Mouse (Mus musculus): ENCODE data around the gene Daam2.

Daam2 gene

DNA sequence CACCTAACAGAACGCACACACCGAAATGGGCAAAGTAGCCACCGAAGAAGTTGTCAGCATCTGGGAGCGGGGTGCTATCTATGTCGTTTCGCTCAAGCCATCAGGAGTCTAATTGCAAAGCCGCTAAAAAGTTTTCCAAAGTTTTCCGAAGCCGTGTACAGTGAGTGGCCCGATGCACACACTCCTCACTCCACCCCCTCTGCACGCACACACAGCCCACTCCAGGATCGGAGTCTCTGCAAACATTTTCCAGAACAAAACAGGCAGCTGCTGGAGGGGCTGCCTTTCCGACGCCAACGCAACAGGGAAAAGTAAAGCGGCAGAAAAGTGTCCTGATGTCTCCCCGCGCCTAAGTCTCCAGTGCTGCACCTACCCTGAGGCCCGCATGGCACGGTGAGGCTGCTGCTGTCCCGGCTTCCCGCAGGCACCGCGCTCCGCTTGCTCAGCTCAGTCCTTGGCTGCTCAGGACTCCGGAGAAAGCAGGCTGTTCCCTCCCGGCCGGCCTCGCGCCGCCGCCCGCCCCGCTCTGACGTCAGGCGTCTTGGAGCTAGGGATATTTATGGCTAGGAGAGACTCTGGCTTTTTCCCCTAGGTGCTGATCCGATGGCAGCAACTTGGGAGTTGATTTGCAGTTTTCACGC is at the start of gene Daam2:
Daam2 (minus strand) TSS at position 514 of the 641 bp plus-strand sequence.
- no peak for DNase-seq (ENCODE audit: low read depth, low spot score)

DNA sequence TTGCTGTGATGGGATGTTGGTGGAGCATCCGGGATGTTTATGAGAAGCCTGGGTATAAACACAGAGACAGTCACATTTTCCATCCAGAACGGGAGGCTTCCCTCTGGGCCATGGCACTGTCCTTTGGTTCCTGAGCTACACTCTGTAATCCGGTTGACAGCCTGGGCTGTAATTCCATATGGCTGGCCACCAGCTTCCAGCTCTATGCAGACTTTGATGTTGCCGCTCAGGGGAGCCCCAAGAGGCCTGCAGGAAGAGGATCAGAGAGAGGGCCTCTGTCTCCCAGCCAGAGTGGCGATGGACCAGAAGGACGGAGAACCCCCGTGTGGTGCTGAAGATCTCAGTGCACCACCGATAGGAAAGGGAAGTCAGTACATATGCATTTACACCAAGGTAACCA is 46.2 kb upstream of the Daam2 start:
- no peak for DNase-seq (ENCODE audit: low read depth, low spot score)

DNA sequence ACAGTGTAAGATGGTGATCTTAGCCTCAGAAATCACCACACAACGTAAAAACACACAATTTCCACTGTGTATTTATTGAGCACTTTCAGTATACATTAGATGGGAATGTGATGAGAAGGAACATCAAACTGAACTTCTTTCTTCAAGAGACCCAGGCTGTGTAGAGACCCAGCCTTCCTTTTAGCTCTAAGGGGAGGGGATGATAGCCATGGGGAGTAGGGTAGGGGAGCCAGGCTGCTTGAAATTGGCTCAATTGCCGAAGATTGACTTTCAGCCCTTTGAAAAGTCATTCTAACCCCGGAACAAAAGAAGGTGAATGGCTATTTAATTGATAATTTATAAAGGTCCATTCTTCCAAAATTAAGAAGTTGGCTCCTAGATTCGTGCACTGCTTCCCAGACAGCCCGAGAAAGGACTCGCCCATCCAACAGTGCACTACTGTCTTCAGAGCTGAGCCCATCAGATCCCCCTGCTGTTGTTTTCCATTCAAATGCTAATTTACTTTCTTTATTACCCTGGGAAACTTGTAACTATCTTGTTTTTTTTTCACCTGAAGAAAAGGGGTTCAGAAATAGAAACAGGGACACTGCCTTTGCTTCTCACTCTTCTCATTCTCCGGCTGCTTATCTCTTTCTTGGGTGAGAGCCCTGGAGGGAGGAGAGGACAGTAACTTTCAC is 43.3 kb upstream of the Daam2 start:
- DNase-seq (ENCODE audit: low read depth, low spot score): no peak

DNA sequence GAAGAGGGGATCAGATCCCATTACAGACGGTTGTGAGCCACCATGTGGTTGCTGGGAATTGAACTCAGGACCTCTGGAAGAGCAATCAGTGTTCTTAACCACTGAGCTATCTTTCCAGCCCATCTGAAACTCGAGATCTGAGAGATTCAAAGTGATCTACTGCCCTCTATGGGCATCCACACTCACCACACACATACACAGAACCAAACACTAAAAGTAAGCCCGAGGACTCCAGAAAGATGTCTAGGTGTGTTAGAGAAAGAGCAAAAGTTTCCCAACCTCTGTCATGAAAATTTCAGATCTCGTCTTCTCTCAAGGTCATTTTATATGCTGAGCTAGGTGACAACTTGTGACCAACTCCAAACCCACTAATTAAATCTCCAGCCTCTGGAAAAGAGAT is 41.3 kb upstream of the Daam2 start:
- no peak for DNase-seq (ENCODE audit: low read depth, low spot score)

DNA sequence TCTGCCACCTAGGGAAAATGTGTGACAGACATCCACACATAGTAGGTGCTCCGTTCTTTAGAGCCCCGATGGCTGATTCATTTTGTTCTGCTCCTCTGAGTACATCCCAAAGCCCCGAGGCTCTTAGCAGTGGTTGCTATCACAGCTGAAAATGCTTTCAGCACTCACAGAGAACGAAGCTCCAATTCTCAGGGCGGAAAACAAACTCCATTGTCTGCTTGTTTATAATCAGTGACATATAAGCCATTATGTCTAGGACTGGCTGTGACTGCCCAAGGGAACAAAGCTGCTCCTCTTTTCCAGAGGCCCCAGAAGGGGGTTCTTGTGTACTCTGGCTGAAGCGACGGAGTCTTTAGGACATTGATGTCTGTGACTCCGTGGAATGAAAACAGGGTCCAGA is 25.9 kb upstream of the Daam2 start:
- DNase-seq (ENCODE audit: low read depth, low spot score): no peak

DNA sequence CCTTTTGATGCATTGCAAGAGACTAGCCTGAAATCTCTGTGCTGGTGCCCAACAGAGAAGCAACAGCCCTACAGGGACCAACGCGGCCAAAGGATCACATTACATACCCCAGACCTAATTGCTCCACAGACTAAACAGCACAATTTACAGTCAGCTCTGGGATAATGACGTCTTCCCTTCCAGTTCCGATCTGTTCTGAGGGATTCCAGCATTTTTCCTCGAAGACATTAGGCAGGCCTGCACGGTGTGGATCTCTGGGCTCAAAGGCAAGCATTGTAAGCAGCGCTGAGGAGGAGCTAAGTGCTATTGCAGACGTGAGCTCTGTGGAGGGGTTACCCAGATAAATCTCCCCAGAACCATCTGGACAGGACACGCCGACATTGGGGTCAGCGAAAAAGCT is 18.3 kb upstream of the Daam2 start:
- no peak for DNase-seq (ENCODE audit: low read depth, low spot score)

DNA sequence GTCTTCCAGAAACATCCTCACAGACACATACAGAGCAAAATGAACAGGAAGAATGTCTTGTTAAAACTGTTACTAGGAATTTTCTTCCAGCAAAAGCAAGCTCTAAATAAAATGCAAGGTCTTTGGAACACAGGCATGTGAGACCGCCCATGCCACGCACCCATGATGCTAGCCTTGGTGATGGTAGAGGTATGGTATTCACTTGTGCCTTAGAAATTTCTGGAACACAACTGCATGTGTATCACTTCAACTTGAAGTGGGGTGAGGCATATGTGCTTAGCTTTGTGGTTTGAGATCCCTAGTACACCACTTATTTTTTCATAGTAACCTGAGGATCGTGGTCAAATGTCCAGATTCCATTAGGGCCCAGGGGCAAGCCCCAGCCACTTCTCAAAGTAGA is 13.2 kb upstream of the Daam2 start:
- DNase-seq (ENCODE audit: low read depth, low spot score): no peak

DNA sequence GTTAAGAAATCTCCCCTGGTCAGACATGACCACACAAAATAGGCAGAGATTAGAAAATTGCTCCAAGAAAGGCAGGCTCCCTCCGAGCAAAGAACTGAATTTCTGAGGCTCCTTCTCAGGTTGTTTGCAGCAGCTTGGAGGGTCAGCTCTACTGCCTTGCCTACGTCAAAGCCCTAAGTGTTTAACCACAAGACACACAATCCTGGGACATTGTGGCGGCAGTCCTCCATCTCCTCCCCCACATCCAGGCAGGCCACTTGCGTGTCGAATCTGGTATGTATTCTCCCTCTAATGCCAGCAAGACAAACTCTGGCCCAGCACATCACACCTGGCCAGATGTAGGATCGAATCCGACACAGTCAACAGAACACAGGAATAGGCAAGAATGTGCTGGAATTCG is 4.6 kb upstream of the Daam2 start:
- DNase-seq (ENCODE audit: low read depth, low spot score): no peak

DNA sequence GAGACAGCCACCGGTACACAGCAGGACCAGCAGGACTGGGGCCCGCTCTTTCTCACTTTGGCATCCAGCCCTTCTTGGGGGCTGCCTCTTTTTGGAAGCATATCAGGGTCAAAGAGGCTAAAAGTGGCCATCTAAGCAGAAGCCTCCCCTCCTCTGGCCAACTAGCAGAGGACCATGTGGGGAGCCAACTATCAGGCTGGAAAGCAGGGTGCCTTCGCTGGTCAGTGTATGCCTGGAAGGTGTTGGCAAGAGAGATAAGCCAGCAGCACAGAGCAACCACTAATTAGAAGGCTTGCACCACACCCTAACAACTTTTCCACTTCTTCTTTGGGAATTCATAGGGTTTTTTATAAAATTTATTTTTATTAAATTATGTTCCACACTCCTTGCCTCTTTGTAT is 346 bp upstream of the Daam2 start:
- no peak for DNase-seq (ENCODE audit: low read depth, low spot score)

DNA sequence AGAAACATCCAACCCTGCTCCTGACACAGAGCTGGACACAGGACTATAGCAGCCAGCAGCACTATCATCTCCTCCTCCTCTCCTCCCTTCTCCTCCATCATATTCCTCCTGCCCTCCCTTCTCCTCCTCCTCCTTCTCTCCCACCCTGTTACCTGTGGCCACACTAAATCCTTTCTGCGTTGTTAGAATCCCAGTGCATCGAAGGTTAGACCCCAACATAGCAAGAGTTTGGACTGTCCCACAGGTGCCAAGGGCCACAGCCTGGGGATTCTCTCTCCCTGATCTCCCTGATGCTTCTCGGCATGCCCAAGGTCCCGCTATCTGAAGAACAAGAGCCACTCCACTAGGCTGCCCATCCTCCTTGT is 745 bp downstream of the Daam2 start:
- no peak for DNase-seq (ENCODE audit: low read depth, low spot score)

DNA sequence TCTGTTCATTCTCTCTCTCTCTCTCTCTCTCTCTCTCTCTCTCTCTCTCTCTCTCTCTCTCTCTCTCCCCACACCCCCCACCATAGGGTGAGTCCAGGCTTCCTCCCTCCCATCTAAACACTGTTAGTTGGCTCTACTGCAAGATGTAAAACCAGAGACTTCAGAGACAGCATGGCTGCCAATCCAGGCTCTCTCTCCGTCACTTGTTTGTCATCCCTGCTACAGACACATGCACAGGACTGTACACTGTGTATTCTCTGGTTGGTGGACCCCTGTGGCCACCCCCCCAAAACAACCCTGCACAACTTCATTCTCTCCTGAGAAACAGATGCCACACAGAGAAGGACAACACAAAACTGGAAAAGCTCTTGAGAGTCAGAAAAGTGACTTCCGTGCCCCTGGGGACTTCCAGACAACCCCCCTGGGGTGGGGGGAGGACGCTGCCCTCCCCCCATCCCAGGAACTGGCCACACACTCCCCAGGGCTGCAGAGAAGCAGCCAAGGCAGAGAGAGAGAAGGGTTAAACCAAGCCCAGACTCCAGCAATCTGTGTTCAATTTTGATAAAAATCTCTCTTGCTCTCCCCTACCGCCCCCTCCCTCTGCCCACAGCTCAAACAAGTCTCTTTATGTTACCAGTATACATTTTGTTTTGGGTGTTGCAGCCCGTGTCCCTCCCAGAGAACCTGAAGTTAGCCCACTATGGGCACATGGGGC is 1.3 kb downstream of the Daam2 start:
- DNase-seq (ENCODE audit: low read depth, low spot score): no peak

DNA sequence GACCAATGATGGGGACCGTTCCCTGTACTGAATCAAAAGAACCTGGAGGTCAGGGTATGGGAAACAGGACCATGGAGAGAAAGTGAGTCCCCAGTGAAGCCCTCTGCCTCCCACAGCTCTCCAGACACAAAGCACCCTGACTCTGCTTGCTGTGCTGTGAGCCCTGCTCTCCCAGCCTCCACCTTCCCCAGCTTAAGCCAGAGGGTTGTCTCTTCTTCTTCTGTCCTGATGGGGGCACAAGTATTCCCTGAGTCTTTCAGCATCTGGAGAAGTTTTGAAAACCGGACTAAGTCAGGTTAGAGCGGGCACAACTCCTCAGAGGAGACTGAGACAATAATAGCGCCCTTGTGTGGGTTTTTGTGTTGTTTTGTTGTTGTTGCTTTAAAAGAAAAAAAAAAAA is 2.2 kb downstream of the Daam2 start:
- DNase-seq (ENCODE audit: low read depth, low spot score): no peak

DNA sequence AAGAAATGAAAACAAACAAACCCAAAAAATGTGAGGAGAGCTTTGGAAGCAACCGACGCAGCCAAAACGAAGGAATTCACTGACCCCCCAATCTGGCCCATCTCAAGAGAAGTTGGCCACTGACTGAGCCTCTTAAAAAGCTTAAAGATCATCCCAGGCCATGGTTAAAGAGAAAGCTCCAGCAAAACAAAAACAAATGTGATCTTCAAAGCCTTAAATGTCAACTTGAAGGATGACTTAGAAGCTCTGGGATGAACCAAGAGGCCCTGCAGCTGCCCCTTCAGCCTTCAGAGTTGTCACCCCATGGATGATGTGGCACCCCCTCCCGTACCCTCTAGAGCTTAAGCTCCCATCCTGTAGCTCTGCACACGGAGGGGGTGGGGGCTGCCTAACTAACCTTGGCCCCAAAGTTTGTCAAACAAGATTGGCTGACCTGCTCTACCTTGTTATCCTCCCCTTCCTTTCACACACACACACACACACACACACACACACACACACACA is 4.3 kb downstream of the Daam2 start:
- no peak for DNase-seq (ENCODE audit: low read depth, low spot score)

DNA sequence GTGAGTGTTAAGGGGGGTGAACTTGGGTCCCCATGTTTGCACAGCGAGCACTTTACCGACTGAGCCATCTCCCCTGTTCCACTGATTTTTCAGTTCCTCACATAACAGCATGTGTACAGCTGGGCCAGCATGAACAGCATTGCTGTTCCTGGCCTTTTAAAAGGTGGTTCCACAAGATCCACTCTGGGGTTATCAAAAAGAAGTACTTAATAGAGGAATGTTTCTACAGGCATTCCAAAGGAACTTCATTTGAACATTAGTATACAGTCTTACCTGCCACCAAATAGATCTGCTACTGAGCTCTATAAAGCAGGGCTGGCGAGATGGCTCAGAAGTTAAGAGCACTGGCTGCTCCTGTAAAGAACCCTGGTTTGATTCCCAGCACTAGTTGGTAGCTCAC is 8.0 kb downstream of the Daam2 start:
- DNase-seq (ENCODE audit: low read depth, low spot score): no peak

DNA sequence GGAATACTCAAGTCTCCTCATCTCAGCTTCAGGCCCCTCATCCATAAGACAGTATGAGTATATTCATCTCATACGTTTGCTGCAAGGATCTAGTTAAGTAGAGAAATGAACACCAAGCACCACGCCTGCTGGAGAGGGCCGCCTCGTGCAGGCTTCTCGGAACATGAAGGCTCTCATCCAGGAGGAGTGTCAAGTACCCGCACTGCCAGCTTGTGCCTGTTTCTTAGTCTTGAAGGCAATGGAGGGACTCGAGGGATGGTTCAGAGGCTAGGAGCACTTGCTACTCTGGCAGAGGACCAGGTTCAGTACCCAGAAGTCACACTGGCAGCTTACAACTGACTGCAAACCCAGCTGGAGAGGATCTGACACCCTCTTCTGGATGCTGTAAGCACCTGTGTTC is 12.2 kb downstream of the Daam2 start:
- DNase-seq (ENCODE audit: low read depth, low spot score): no peak

DNA sequence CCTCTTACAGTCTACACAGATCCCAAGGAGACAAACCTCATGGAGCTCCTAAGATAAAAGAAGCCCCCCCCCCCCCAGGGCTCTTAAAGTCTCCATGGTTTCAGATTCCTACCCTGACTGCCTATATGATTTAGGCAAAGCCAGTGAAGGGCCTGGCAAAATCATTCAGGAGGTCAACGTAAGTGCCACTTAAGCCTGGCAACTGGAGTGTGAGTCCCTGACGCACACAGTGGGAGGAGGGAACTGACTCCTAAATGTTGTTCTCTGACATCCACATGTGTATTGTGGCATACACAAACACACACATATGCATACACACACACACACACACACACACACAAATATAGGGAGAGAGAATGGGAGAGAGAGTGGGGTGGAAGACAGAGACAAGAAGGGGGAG is 12.7 kb downstream of the Daam2 start:
- no peak for DNase-seq (ENCODE audit: low read depth, low spot score)

DNA sequence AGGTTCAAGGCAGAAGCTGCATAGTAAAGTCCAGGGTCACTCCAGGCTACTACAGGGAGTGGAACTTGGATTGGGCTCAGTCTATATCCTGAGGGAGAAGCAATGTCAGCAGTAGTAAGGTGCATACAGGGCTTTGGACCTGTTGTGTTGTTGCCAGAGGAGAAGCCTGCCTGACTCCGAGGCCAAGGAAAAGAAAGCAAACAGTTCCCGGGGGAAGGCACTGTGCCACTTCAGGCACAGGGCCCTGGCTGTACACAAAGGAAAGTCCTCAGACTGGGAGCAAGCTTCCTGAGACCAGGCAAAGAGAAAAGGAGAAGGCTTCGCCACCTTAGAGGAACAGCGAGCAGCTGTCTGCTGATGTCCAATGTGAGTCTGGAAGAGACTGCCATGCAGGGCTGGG is 18.1 kb downstream of the Daam2 start:
- no peak for DNase-seq (ENCODE audit: low read depth, low spot score)

DNA sequence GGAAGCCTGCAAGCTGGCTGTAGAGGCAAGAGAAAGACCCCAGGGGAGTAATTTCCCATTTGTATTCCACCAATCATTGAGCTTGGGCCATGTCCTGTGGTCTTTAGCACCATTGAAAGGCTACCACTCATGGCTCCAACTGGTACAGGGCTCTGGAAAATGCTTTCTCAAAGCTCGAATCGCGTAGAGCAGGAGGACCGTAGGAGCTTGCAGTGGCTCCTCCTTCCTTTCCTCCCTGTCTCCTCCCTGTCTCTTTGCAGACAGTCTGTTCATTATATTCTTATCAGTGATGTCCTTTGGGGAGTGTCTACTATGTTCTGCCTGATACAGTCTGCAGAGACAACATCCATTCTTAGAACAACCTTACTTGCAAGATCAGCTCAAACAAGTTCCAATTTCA is 18.7 kb downstream of the Daam2 start:
- no peak for DNase-seq (ENCODE audit: low read depth, low spot score)

DNA sequence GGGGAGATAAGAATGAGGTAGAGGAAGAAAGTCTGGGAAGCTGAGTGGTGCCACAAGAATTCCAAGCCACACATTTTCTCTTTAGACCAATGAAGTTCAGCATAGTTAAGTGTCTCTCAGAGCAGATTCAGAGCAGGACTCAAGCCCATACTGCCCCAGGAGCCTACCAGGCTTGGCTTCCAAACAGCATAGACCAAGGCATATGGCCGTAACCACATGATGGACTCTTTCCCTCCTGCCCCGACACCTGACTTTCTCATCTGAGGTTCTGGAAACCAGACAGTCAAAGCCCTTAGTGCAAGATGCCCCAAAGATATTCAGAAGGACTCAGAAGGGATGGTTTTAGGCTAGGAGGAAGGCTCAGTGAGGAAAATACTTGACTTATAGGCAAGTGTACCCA is 19.6 kb downstream of the Daam2 start:
- DNase-seq (ENCODE audit: low read depth, low spot score): no peak

DNA sequence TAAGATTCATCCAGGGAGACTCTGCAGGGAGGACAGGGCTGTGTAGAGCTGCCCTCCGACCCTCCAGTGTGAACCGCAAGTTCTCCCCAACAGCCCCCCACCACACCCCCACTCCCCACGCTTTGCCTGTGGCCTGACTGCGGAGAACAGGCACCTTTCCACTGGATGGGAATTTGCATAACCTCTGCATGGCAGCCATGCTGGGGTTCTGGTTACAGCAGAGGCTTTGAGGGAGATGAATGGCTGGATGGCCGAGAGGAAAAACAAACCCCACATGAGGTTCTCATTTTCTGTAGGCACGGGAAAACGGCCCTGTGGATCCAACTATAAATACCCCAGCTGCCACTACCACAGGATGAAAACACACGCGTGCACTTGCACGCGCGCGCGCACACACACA is 23.4 kb downstream of the Daam2 start:
- no peak for DNase-seq (ENCODE audit: low read depth, low spot score)

DNA sequence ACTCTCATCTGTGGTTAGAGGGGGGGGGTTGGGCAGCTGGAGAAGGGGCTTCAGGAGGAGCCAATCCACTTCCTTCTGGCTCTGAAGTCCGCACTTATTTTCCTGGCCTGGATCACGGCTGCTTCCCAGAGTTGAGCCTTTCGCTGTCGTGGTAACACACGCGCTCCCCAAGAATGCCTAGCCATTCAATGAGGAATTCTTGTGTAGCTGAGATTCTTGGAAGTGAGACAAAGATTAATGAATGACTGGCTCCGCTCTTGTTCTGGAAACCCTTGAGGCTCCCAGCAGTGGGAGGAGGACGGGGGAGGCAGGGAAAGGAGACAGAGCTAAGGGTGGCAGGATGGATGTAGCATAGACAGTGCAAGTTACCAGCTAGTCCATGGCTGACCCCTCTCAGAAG is 24.9 kb downstream of the Daam2 start:
- no peak for DNase-seq (ENCODE audit: low read depth, low spot score)

DNA sequence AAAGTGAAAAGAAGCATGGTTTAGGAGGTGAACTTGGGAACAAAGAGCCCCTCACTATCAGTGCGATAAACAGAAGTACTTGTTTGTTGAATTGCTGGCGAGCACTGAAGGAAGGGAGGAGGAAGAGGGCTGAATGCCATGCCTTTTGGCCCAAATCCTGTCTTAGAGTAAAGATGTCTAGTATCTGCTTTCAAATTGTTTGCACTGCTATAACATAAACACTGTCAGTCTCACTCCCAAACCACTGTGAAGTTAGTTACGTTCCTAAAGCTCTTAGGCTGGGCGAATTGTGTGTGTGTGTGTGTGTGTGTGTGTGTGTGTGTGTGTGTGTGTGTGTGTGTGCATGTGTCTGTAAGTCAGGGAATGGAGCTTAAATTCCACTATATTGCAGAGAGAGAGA is 28.6 kb downstream of the Daam2 start:
- DNase-seq (ENCODE audit: low read depth, low spot score): no peak

DNA sequence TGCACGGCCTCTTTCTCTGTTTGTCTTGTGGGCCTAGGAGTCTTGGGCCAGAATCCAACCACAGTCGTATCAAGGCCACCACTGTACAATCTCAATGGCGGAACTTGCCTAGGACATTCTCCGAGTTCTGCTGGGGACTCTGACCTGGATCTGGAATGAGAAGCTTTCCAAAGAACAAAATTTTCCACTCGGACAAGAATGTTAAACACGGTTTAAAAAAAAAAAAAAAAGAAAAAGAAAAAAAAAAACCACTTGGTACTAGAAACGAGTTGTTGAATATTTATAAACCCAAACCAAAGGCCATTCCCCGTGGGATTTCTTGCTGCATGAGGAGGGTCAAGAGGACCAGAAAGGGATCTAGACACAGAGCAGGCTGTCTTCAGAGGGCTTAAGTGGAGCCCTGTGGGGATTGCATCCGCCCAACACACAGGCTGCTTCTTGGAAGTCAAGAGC is 29.9 kb downstream of the Daam2 start:
- no peak for DNase-seq (ENCODE audit: low read depth, low spot score)

Data from c-Kit-negative CD71-positive TER-119-positive erythroid progenitor cells, embryonic 14.5 days (primary cell).